ENCODE assay signal across 21 mouse cellular contexts in genomic region chr13:103910598-103910997, GRCm38 (mm10).
"Had no signal": no experiment of that assay in that cellular context is flagged by ENCODE, and none has a peak within 500 bp of the region (broad histone marks: within the 10 kb centered on the region; RNA-seq: fewer than 3 reads in every experiment).

No protein-coding gene starts in this region.

- H3K4me2 ChIP-seq: lung, embryonic 15.5 days; midbrain, embryonic 11.5 days; midbrain, embryonic 13.5 days; neural tube, embryonic 13.5 days; neural tube, embryonic 15.5 days had no signal

- ATAC-seq: liver, postnatal 0 days; lung, postnatal 0 days; midbrain, embryonic 13.5 days; midbrain, embryonic 16.5 days had no signal

- H3K9ac ChIP-seq: liver, embryonic 14.5 days; liver, postnatal 0 days; lung, embryonic 15.5 days; midbrain, embryonic 13.5 days; neural tube, embryonic 13.5 days; neural tube, embryonic 15.5 days had no signal

- H3K4me3 ChIP-seq: lung, embryonic 15.5 days; midbrain, embryonic 13.5 days; myocyte; neural tube, embryonic 13.5 days; neural tube, embryonic 15.5 days had no signal

- H3K27me3 ChIP-seq: lung, embryonic 15.5 days; megakaryocyte, embryonic 14.5 days; midbrain, embryonic 13.5 days; neural tube, embryonic 13.5 days; neural tube, embryonic 15.5 days had no signal

- H3K9me3 ChIP-seq: lung, embryonic 15.5 days; megakaryocyte, embryonic 14.5 days; midbrain, embryonic 13.5 days; neural tube, embryonic 13.5 days; neural tube, embryonic 15.5 days had no signal

- DNase-seq: liver, postnatal 0 days; lung, adult 2 months; lung, postnatal 14 days; lung, postnatal 36 days; retina, postnatal 1 day; right cerebral cortex, postnatal 14 days; spleen, adult 18-20 months; thymus, adult 18-20 months; thymus, postnatal 14 days; thymus, postnatal 36 days had no signal

- H3K27ac ChIP-seq: liver, embryonic 14.5 days; lung, embryonic 15.5 days; macrophage; midbrain, embryonic 13.5 days; neural tube, embryonic 13.5 days; neural tube, embryonic 15.5 days had no signal

- H3K36me3 ChIP-seq: lung, embryonic 15.5 days; midbrain, embryonic 13.5 days; neural tube, embryonic 13.5 days; neural tube, embryonic 15.5 days had no signal
